Mouse (Mus musculus): ENCODE measurements around the gene Rpl27.
"Not testable (repeated sequence)": the region's sequence is repeated elsewhere in the genome, so short reads cannot be mapped to it uniquely, and the experiment has no call there.

DNA sequence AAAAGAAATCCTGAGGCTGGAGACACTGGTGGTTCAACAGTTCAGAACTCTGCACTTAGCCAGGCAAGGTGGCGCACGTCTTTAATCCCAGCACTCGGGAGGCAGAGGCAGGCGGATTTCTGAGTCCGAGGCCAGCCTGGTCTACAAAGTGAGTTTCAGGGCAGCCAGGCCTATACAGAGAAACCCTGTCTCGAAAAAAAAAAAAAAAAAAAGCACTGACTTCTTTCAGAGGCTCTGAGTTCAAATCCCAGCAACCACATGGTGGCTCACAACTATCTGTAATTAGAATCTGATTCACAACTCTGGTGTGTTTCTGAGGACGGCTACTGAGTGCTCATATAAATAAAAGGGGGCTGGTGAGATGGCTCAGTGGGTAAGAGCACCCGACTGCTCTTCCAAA is 4.8 kb downstream of the Rpl27 start:
- not testable (repeated sequence) for TF ChIP-seq CTCF (IDR thresholded peaks at IDR 0.05; ENCODE audit: low read depth, low read length); POLR2A (IDR thresholded peaks at IDR 0.05; ENCODE audit: extremely low read depth, insufficient read depth, low read length)
